Comparison of ENCODE assay signal across 8 mouse cellular contexts in genomic region chr16:20548096-20548948, GRCm38 (mm10). TPM values are rescaled to one million over a fixed set of nuclear protein-coding genes. Genes with fewer than 3 reads are reported as not detected.
A peak's percentile ranks its signal among the peaks of the same experiment; 100 is the strongest.
DNase-seq lines count a peak whose midpoint lies in the region; ATAC-seq lines count a peak whose summit lies in the region.

TSS of gene Abcf3 (plus strand) at chr16:20548577.

- H3K4me2 ChIP-seq in kidney, embryonic 15.5 days, result peak within 1 kb of the TSS; percentile 83

- H3K4me3 ChIP-seq in heart, embryonic 10.5 days, result peak within 1 kb of the TSS; percentile 85
- peak within 1 kb of the TSS; percentile 93 for H3K4me3 ChIP-seq in kidney, embryonic 15.5 days (replicated peaks)

- peak within 1 kb of the TSS; percentile 89 for H3K27ac ChIP-seq in heart, embryonic 10.5 days
- H3K27ac ChIP-seq in kidney, embryonic 15.5 days, result peak within 1 kb of the TSS; percentile 88

- peak; percentile 97 to 98 for DNase-seq in B cell, adult 2 months
- DNase-seq in brain, adult 2 months (ENCODE audit: low read depth, low spot score), result peak; percentile 100
- peak; percentile 99 for DNase-seq in heart, embryonic 10.5 days (ENCODE audit: low spot score)
- DNase-seq in liver, result peak; percentile 99
- DNase-seq in spleen, postnatal 4 days (ENCODE audit: low spot score in 2 of 2), result peak; percentile 98

- under 1% methylated on average over 56 of the region's 56 CpGs for WGBS in heart, embryonic 10.5 days
- under 1% methylated on average over 56 of the region's 56 CpGs for WGBS in kidney, embryonic 15.5 days

- no peaks in the 10 kb centered on the region for H3K27me3 ChIP-seq in heart, embryonic 10.5 days (ENCODE audit: insufficient read depth, poor library complexity, severe bottlenecking)
- no peaks in the 10 kb centered on the region for H3K27me3 ChIP-seq in kidney, embryonic 15.5 days

- H3K4me1 ChIP-seq in heart, embryonic 10.5 days, result peaks cover 16% of the 10 kb centered on the region
- peaks cover 22% of the 10 kb centered on the region for H3K4me1 ChIP-seq in kidney, embryonic 15.5 days

- H3K9ac ChIP-seq in kidney, embryonic 15.5 days, result peak within 1 kb of the TSS; percentile 87

- H3K36me3 ChIP-seq in heart, embryonic 10.5 days, result peaks cover 65% of the 10 kb centered on the region
- H3K36me3 ChIP-seq in kidney, embryonic 15.5 days, result peaks cover 64% of the 10 kb centered on the region

- no peaks in the 10 kb centered on the region for H3K9me3 ChIP-seq in heart, embryonic 10.5 days
- H3K9me3 ChIP-seq in kidney, embryonic 15.5 days (replicated peaks), result no peaks in the 10 kb centered on the region

- peak; percentile 96 for ATAC-seq in erythroblast, adult 5-6 weeks (replicated peaks; ENCODE audit: low FRiP score, poor library complexity, severe bottlenecking)
- peak; percentile 99 for ATAC-seq in kidney, embryonic 15.5 days (replicated peaks; ENCODE audit: low FRiP score)
- peak; percentile 98 for ATAC-seq in monocyte, adult 5-6 weeks (replicated peaks; ENCODE audit: insufficient number of reproducible peaks, low FRiP score, low TSS enrichment, poor library complexity, severe bottlenecking)

RNA-seq across cellular contexts. Expression of gene Abcf3, which starts in this region (rescaled TPM):
- 8.2 and 11.0 TPM in 2 replicates for total RNA-seq in erythroblast, adult 5-6 weeks (2015; ENCODE audit: low replicate concordance)
- total RNA-seq in erythroblast, adult 5-6 weeks (2017; ENCODE audit: low replicate concordance), result 8.9 and 24.7 TPM in 2 replicates
- 49.9 and 51.7 TPM in 2 replicates for polyA plus RNA-seq in heart, embryonic 10.5 days (2016; fragmentation: Nextera tagmentation; extraction: Ambion mirVana)
- 52.6 and 64.5 TPM in 2 replicates for polyA plus RNA-seq in kidney, embryonic 15.5 days (2015; fragmentation: Nextera tagmentation; extraction: Ambion mirVana)
- total RNA-seq in monocyte, adult 5-6 weeks (2017), result 56.4 to 86.6 TPM (median 76.3 TPM) in 3 replicates

Comparison
In these comparisons a context has a peak if more than half of its experiments do, and no peak if none do; other contexts are left out.
1. Peak in every context shown above with its lines: DNase-seq, ATAC-seq, H3K4me3 ChIP-seq and H3K27ac ChIP-seq.